24 mouse cellular contexts compared by ENCODE assay signal in genomic region chr17:84690111-84690510, GRCm38 (mm10). TPM values are rescaled to one million over a fixed set of nuclear protein-coding genes. Genes with fewer than 3 reads are reported as not detected.
DNase-seq lines count a peak whose midpoint lies in the region; ATAC-seq lines count a peak whose summit lies in the region.
"Had no signal": no experiment of that assay in that cellular context is flagged by ENCODE, and none has a peak within 500 bp of the region (broad histone marks: within the 10 kb centered on the region; RNA-seq: fewer than 3 reads in every experiment).

No protein-coding gene starts in this region.

- no peak overlapping the region for H3K9ac ChIP-seq in liver, embryonic 15.5 days
- H3K9ac ChIP-seq: forebrain, embryonic 12.5 days; heart, embryonic 15.5 days; hindbrain, embryonic 14.5 days; lung, embryonic 15.5 days; midbrain, embryonic 15.5 days; neural tube, embryonic 12.5 days had no signal

- no peaks in the 10 kb centered on the region for H3K9me3 ChIP-seq in liver, embryonic 15.5 days (replicated peaks)
- H3K9me3 ChIP-seq: forebrain, embryonic 12.5 days; heart, embryonic 15.5 days; lung, embryonic 15.5 days; megakaryocyte, embryonic 14.5 days; midbrain, embryonic 15.5 days; neural tube, embryonic 12.5 days had no signal

- peaks cover 3% of the 10 kb centered on the region; the same call in 1 of the 2 replicates for H3K4me1 ChIP-seq in liver, embryonic 15.5 days (replicated peaks)
- H3K4me1 ChIP-seq: forebrain, embryonic 12.5 days; lung, embryonic 15.5 days; midbrain, embryonic 15.5 days; neural tube, embryonic 12.5 days had no signal

- H3K4me2 ChIP-seq in liver, embryonic 15.5 days, result no peak overlapping the region
- H3K4me2 ChIP-seq: forebrain, embryonic 12.5 days; heart, embryonic 15.5 days; hindbrain, embryonic 14.5 days; lung, embryonic 15.5 days; midbrain, embryonic 15.5 days; neural tube, embryonic 12.5 days had no signal

- H3K4me3 ChIP-seq in liver, embryonic 15.5 days (replicated peaks), result no peak overlapping the region
- H3K4me3 ChIP-seq: forebrain, embryonic 12.5 days; heart, embryonic 15.5 days; lung, embryonic 15.5 days; megakaryocyte, embryonic 14.5 days; midbrain, embryonic 15.5 days; neural tube, embryonic 12.5 days had no signal

- intact Hi-C loops in gastrocnemius, postnatal 36 days (cut with DNase I), result no loop called here
- intact Hi-C loops in gastrocnemius, postnatal 14 days (cut with DNase I; ENCODE audit: low total_unique reads), result no loop called here
- intact Hi-C loops in heart, postnatal 14 days (cut with DNase I), result no loop called here

- H3K27ac ChIP-seq in liver, embryonic 15.5 days (replicated peaks), result peak overlapping the region; percentile 72
- H3K27ac ChIP-seq: forebrain, embryonic 12.5 days; heart, embryonic 15.5 days; hindbrain, embryonic 14.5 days; lung, embryonic 15.5 days; midbrain, embryonic 15.5 days; neural tube, embryonic 12.5 days had no signal

- no peak for ATAC-seq in liver, embryonic 15.5 days (ENCODE audit: insufficient read depth)
- ATAC-seq: activated CD4-positive, CD25-positive, alpha-beta regulatory T cell, adult 4 months; inflammation-experienced regulatory T-cells, adult 6 months; midbrain, embryonic 15.5 days had no signal

- no peaks in the 10 kb centered on the region for H3K36me3 ChIP-seq in liver, embryonic 15.5 days (replicated peaks)
- H3K36me3 ChIP-seq: forebrain, embryonic 12.5 days; heart, embryonic 15.5 days; lung, embryonic 15.5 days; midbrain, embryonic 15.5 days; neural tube, embryonic 12.5 days had no signal

- WGBS in liver, embryonic 15.5 days (ENCODE audit: insufficient replicate concordance), result 72% methylated on average over 5 of the region's 5 CpGs

- peak; percentile 71 for DNase-seq in gastrocnemius, adult 18-20 months (ENCODE audit: low spot score)
- DNase-seq in gastrocnemius, postnatal 36 days, result no peak
- DNase-seq in liver, result no peak
- peak; percentile 44 for DNase-seq in gastrocnemius, postnatal 14 days
- DNase-seq in right cerebral cortex, adult 2 months (ENCODE audit: low spot score in 2 of 2), result no peak
- no peak for DNase-seq in heart, postnatal 14 days
- DNase-seq: adrenal gland, postnatal 10 days; cerebellum, adult 2 months; cerebellum, postnatal 25 days; embryo, embryonic 11 days; heart, postnatal 4 days; lung, postnatal 36 days; right cerebral cortex, postnatal 25 days had no signal

- no peaks in the 10 kb centered on the region for H3K27me3 ChIP-seq in liver, embryonic 15.5 days
- H3K27me3 ChIP-seq: forebrain, embryonic 12.5 days; lung, embryonic 15.5 days; midbrain, embryonic 15.5 days; neural tube, embryonic 12.5 days had no signal

RNA-seq across cellular contexts. Expression of gene Abcg5, which starts 7.3 kb away (rescaled TPM):
- not detected for total RNA-seq in gastrocnemius, adult 18-20 months (2021)
- total RNA-seq in gastrocnemius, postnatal 36 days (2021), result not detected
- polyA plus RNA-seq in liver, embryonic 15.5 days (2015; fragmentation: Nextera tagmentation; extraction: Ambion mirVana), result 0.50 and 0.56 TPM in 2 replicates
- not detected for total RNA-seq in gastrocnemius, postnatal 14 days (2021)
- not detected for total RNA-seq in heart, postnatal 14 days (2021)
- total RNA-seq: heart, postnatal 4 days; left cerebral cortex, postnatal 25 days had no signal
- polyA plus RNA-seq: activated CD4-positive, CD25-positive, alpha-beta regulatory T cell, adult 4 months; heart, embryonic 15.5 days had no signal

RNA-seq across cellular contexts. Expression of gene Abcg8, which starts 14.0 kb away (rescaled TPM):
- not detected for total RNA-seq in gastrocnemius, adult 18-20 months (2021)
- total RNA-seq in gastrocnemius, postnatal 36 days (2021), result not detected
- 0.56 and 0.59 TPM in 2 replicates for polyA plus RNA-seq in liver, embryonic 15.5 days (2015; fragmentation: Nextera tagmentation; extraction: Ambion mirVana)
- not detected for total RNA-seq in gastrocnemius, postnatal 14 days (2021)
- total RNA-seq in heart, postnatal 14 days (2021), result not detected
- total RNA-seq: heart, postnatal 4 days; left cerebral cortex, postnatal 25 days had no signal
- polyA plus RNA-seq: activated CD4-positive, CD25-positive, alpha-beta regulatory T cell, adult 4 months; cerebellum, adult 2 months; heart, embryonic 15.5 days; inflammation-experienced regulatory T-cells, adult 6 months; lung, embryonic 15.5 days; midbrain, embryonic 15.5 days; neural tube, embryonic 12.5 days had no signal

Comparison
In these comparisons a context has a peak if more than half of its experiments do, and no peak if none do; other contexts are left out.
1. DNase-seq: peak in gastrocnemius, adult 18-20 months (single experiment) and gastrocnemius, postnatal 14 days (single experiment); none in gastrocnemius, postnatal 36 days (0 of 2), liver (single experiment), right cerebral cortex, adult 2 months (0 of 2) and heart, postnatal 14 days (0 of 2).